Mouse (Mus musculus) effector memory CD4-positive, alpha-beta T cell, adult 5 months (primary cell): ENCODE data around the gene 1810037I17Rik. TPM values are rescaled to one million over a fixed set of nuclear protein-coding genes. Genes with fewer than 3 reads are reported as not detected.

ENCODE experiments used
- polyA plus RNA-seq: library from polyadenylated mRNA; unstranded; fragments of 100-300 nt; shearing (Covaris generic); gene quantifications from one replicate; pipeline ENCODE4 v1.2.1, GENCODE M21; 2017

Gene 1810037I17Rik
- 74.7 TPM for polyA plus RNA-seq

DNA sequence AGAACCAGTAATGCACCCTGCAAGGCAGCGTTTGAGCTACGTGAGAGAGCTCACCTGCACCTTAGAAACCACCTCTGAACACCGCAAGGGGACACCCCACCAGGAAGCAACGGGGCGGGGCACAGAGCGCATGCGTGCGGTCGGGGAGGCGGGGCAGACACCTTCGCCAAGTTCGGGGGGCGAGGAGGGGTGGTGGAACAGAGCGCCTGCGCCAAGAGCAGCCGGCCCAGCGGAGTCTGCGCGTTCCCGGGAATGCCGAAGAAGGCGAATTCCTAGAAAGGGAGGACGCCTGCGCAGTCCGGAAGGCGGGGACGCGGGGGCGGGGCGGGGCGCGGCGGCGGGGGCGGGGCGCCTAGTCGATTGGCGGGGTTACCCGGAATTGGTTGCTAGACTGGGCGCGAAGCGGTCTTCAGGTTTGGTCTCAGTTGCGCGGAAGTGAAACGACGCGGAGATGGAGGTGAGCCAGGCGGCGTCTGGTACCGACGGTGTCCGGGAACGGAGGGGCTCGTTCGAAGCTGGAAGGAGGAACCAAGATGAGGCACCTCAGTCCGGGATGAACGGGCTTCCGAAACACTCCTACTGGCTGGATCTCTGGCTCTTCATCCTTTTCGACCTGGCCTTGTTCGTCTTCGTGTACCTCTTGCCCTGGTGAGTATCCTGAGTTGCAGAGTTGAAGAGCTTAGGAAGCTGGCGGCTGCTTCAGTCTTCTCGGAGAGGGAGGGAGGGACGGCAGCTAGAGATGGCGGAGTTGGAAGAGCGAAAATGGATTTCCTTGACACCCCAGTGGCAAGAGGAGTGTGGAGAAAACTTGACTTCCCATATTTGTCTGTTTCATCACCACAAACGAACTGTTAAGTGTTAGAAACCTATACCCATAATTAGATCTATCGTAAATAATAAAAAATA, at the start of gene 1810037I17Rik:
Gene 1810037I17Rik (plus strand): TSS at position 195 of the 906 bp plus-strand sequence.

DNA sequence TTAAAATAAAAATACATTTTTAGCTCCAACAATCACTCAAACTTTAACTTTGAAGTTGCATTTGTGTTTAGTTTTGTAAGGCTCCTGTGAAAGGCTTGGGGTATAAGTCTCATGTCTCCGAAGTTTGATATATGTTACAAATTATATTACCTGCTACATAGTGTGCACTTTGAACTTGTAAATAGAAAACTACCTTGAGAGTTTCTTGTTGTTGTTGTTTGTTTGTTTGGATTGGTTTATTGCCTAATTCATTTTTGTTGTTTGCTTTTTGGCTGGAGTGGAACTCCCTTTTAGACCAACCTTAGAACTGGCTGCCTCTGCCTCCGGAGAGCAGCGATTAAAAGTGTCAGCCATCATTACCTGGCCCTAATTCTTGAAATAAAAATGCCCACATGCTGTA, 29.2 kb upstream of the 1810037I17Rik start, which contains the start of gene Fabp2:
Gene Fabp2 (plus strand): TSS at position 301 of the 400 bp plus-strand sequence.

DNA sequence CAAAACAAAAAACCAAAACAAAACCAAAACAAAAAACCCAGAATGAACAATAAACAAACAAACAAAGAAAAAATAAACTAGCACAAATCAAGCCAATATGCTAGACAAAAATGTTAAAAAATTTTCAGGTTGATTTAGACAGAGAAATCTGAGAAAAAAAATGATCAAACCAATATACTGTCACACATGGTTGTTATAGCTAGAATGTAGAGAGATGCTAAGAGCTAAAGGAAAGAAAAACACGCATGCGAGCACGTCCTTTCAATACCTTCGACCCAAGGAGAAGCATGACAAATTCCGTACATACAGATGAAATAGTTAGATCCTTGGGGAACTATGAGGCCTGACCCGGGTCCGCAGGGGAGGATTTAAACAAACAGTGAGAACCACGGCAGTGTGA, 4.7 kb upstream of the 1810037I17Rik start, which contains the start of gene Gm10959:
Gene Gm10959 (minus strand): TSS at position 101 of the 400 bp plus-strand sequence.

Other genes starting within 250 kb of the 1810037I17Rik start
- 0.14 TPM for gene Pde5a, start 195.3 kb upstream of the 1810037I17Rik start, polyA plus RNA-seq
- not detected for gene Fabp2, start 29.1 kb upstream of the 1810037I17Rik start, polyA plus RNA-seq
- not detected for gene Gm10959, start 4.8 kb upstream of the 1810037I17Rik start, polyA plus RNA-seq
- 32.5 TPM for gene Usp53, start 60.3 kb downstream of the 1810037I17Rik start, polyA plus RNA-seq
- not detected for gene Myoz2, start 110.8 kb downstream of the 1810037I17Rik start, polyA plus RNA-seq